Mouse (Mus musculus) lung, adult 2 months (tissue): ENCODE results near the gene Fbxl17.

Experiments used
- CTCF ChIP-seq: fragments of 200-500 bp; IDR thresholded peaks from 2 replicates; pipeline ENCODE4 v1.5.1; 2011; ENCODE audit warnings: mild to moderate bottlenecking, low read length, control low read depth; ENCODE audit not compliant: insufficient read depth
- POLR2A ChIP-seq: fragments of 200-500 bp; IDR thresholded peaks from 2 replicates; pipeline ENCODE4 v1.6.1; 2011; ENCODE audit warnings: low read depth, mild to moderate bottlenecking, control low read depth, low read length, borderline replicate concordance; ENCODE audit errors: extremely low read depth

- TF ChIP-seq POLR2A (no peak), CTCF (no peak)
Observed at GRCm38 (mm10) chr17:63405955-63406354, 93.9 kb downstream of the Fbxl17 start.
